Mouse (Mus musculus) gastrocnemius, adult 18-20 months (tissue): ENCODE data around the gene Fads1. TPM values are rescaled to one million over a fixed set of nuclear protein-coding genes. Genes with fewer than 3 reads are reported as not detected.

Source experiments
- DNase-seq: peaks from one replicate; pipeline ENCODE4 v3.0.0; 2021; ENCODE audit warnings: low spot score
- total RNA-seq, 2 experiments: library from RNA; stranded (reverse); gene quantifications; 2 replicates each; pipeline ENCODE4 v1.2.3; 2021

Fads1 gene
- total RNA-seq, 2 experiments from 2014 or later = 4.1 to 6.2 TPM

DNA sequence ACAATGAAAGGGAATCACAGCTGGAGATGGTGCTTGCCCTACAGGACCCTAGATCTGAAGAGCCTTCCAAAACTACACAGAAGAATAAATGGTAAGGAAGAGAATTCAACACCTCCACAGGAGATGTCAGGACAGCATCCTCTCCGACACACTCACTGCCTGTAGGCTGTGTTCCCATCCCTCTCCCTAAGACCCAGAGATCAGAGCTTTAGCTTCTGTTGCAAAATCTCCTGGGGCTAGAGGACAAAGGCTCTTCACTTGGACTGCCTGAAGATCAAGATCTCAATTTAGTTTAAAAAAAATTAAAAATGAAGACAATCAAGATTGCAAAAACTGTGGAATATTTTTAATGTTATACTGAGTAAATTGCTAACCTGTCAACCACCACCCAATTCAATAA is 6.2 kb upstream of the Fads1 start:
- DNase-seq = no peak

DNA sequence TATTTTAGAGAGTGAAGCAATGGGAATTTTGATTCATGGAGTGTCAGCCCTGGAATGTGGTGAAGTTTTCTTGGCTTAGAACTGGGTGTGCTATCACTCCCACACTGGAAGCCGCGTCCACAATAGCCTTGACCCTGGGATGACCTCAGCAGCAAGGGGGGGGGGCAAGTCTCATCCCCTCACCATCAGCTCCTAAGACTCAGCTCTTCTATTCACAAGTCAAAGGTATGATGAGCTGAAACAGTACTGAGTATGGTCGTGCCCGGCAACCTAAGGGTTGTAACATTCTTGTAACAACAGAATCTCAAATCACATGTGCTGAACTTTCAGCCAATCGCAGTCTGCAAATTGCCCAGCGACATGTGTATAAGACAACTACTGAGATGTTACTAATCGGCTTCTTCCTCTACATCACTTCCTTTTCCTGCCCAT is 5.7 kb upstream of the Fads1 start:
- DNase-seq = no peak

DNA sequence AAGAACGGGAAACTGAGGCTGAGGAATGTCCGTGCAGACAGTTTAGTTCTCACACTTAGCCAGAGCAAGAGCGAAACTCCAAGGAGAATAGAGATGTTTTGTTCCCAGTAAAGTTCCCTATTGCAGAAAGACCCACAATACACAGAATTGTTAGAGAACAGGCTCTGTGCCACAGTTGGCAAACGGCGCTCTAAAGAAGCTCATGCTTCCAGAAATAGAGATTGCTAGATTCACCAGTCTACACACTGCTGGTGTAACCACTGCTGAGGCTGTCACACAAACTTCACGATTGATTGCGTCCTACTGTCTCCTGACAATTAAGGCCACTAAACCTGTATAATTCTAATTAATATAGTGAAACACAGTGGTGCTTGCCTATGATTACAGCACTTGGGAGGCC is 1.5 kb upstream of the Fads1 start:
- no peak for DNase-seq

DNA sequence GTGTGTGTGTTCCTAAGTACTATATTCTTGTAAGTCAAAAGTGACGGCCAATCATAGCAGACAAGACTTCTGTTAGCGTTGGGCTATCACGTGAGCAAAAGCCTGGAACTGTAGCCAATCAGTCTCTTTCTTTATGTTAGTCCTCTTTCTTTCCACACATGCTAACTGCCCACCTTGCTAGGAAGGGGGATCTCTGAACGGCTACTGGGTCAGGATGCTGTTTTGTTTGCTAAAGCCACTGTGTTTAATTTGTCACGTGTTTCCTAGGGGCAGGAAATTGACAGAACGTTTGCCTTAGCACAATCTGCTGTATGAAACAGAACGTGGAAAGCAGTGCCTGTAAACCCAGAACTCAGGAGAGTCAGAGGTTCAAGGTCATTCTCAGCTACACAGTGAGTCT is 546 bp upstream of the Fads1 start:
- DNase-seq = no peak

DNA sequence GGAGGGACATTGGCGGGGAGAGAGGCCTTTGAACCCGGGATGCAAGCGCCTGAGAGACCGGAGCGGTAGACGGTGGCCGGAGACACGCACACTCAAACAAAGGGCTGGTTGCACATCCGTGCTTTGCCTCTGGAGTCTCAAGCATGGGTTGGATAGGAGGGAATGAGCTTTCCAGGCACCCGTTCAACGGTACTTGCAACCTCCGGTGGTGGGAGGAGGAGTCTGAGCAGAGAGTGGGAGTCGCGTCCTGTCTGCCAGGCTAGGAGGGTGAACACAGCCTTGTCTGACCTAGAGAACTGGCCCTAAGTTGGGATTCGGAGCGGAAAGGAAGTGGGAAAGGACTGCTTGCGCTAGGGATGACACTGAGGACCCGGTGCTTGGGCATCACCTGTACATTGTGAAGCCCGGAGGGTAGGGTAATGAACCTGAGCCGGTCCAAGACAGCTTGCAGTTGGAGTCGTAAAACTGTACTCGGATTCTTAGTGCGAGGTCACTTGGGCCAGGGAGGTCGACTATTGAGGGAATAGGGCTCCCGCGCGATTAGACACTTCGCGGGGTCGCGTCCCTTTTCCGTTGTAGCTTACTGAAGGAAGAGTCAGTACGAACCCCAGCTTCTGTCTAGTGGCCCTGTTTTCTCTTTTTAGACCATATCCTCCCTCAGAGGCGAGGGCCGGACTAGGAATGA is 753 bp downstream of the Fads1 start:
- peak; percentile 39 for DNase-seq

DNA sequence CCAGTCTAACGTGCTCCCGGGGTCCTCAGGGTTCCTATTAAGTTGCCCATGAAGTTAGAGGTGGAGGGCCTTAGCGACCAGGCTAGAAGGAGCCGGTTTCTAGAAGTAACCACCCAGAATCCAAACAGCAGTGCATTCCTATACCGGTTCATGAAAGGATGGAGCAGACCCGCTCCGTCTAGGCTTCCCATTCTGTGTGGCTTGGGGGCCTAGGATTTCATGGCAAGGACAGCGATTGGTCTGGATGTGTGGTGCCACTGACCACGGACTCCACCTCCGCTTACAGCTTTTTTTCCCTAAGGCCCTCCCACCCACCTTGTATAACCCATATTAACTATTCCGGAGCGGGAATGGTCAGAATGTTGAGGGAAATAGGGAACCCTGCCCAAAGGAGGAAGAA is 1.4 kb downstream of the Fads1 start:
- no peak for DNase-seq

DNA sequence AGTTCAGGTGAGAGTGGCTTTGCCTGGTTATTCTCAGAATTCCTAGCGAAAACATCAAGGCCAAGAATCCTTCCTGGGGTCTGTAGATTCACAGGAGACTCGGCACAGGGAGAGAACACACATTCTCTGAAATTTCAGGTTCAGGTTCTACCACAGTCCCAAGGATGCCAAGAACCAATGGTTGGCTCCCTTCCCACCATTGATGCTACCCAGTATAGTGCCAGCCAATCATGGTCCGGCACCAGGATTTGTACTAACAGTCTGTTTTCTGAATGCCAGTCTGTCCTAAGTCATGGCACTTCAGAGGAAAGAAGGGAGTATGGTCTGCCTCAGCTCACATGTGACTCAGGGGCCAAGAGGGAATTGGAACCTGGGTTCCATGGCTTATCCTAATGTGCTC is 3.2 kb downstream of the Fads1 start:
- DNase-seq = no peak

DNA sequence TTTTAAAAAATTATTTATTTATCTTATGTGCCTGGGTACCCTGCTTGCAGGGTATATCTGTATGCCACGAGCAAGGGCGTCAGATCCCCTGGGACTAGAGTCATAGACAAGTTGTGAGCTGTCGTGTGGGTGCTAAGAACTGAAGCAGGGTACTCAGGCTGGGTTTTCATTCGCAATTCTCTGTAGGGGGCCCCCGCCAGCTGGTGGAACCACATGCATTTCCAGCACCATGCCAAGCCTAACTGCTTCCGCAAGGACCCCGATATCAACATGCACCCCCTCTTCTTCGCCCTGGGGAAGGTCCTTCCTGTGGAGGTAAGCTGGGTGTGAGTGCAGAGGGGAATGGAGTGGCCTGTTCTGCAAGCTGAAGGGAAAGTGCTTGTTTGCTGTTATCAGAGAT is 3.9 kb downstream of the Fads1 start:
- DNase-seq = no peak

DNA sequence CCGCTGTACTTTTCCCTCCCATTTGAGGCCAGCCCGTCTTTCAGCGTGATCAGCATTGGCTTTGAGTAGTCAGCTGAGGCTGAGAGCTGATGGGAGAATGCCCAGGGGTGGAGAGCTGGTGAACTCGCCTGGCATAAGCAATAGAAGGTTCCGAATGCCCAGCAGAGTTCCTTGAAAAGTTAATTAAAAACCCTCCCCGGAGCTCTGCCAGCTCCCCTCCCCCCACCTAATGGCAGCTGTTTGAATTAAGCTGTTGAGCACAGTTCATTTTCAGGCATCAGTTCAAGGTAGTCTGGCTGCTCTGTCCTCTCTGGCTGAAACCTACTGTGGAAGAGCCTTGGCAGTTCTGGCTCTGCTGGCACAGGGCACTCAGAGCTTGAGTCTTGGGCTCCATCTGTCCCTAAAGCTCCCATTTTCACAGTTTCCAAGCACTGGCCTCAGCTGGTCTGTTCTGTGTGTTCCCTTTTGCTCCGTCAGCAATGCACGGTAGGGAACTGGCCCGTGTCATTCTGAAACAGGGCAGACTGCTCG is 5.7 kb downstream of the Fads1 start:
- peak; percentile 16 for DNase-seq

DNA sequence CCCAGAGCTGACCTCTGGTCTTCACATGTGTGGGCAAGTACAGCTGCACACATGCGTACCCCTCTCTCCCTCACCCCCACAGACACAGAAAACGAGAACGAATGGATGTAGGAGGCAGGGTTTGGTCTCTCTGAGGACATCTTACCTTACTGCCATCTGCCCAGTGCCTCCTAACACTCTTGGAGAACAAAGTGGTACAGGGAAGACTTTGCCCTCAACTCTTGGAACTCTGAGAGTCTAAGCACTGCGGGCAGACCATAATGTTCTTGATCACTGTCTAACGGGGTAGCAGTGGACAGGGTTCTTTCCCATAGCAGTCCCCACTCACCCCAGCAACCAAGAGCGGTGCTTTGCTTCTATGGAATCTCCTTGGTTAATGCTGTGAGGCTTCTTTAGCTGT is 6.3 kb downstream of the Fads1 start:
- no peak for DNase-seq

DNA sequence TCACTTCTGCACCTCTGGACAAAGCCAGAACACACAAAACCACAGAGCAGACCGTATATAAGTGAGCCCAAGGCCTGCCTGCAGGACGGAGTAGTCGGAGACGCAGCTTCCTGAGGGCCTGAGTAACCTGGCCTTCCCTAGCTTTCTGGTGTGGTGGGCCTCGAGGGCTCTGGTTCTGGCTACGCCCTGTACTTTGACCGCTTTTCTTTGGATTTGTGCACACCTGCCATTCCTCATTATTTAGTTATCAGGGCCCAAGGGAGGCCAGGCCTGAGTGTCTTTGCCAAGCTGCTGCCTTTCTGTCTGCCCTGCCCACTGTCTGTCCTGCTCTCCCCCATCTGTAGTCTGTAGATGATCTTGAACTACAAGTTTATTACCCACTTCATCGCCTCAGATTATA is 7.3 kb downstream of the Fads1 start:
- DNase-seq = no peak

DNA sequence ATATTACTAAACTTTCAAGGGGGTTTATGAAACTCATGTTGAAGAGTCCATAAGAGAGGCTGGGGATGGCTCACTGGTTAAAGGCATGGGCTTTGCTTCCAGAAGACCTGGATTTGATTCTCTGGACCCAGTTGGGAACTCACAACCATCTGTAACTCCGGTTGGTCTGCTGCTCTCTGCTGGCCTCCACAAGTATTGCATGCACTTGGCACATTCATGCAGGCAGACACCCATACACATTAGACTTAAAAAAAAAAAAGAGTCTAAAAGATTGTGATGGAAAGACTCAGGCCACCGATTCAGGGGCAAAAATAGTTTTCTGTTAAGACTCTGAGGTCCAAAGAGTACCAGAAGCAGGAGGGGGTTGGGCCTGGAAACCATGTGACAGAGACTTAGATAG is 8.1 kb downstream of the Fads1 start:
- peak; percentile 58 for DNase-seq

DNA sequence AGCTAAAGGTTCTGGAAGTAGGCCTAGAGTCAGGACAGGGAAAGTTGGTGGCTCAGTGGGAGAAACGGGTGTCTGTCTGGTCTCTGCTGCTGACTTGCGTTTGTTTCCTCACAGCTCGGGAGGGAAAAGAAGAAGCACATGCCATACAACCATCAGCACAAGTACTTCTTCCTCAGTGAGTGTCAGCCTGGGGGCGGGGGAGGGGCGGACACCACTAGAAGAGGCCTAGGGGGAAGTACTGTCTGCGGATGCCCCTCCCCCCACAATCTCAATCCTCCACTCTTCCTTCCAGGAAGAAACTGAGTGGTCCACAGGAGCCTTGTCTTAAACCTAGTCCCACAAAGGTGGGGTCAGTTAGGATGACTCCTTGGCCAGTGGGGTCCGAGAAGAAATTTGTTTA is 8.6 kb downstream of the Fads1 start:
- no peak for DNase-seq

DNA sequence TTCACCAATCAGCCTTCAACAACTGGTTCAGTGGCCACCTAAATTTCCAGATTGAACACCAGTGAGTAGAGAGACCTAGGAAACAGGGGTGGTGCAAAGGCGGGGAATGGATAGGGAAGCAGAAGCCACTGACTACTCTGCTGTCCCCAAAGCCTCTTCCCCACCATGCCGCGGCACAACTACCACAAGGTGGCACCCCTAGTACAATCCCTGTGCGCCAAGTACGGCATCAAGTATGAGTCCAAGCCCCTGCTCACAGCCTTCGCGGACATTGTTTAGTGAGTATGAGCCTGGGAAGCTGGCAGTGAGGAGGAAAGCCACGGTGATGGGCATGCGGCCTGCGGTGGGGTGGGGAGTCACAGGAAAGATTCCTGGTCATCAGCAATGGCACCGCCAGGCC is 11.6 kb downstream of the Fads1 start:
- no peak for DNase-seq

DNA sequence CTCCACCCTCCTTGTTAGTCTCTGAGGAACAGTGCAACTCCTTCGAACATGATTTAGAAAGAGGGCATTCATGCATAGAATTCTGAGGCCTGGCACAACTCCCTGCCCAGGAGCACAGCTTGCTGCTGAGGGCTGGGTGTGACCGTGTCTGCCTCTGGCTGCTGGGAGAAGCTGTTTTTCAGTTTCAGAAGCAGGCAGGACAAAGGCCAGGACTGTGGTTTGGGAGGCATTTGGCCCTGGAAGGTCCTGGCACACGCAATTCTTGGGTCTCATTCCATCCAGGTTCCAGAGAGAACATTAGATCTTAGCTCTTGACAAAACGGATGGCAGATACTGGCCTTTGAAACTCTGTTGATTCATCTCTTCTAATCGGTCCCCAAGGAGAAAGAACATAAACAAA is 12.6 kb downstream of the Fads1 start:
- no peak for DNase-seq

DNA sequence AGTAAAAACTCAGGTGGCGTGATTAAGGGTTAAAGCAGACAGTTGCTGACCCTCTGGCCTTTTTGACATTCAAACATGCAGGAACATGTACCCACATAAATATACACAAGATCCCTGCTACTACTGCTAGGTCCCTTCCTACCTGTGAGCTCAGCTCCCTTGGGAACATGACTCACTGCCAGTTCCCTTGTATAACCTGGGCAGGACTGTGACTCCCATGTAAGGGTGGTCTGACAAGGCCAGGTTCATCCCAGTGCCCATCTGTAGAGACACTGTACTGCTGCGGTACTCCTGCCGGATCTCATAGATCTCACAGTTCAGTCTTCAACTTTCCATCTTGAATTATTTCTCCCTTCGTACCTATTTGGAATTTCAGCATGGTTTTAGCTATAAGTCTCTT is 14.4 kb downstream of the Fads1 start:
- no peak for DNase-seq

DNA sequence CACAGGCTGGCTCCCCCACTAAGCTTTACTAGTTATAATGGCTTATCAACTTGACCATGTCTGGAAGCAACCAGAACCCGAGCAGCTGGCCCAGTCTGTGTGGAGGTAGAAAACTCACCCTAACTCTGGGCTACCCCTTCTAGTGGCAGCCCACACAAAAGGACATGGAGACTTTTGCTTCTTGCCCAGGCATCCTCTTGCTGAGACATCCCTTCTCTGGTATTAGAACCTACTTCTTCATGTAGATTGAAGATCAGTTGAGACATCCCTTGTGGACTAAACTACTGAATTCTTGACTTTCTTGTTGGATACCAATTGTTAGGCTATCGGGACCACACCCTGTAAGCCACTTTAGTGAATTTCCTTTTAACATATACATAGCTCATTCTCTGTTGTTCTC is 15.6 kb downstream of the Fads1 start:
- no peak for DNase-seq

DNA sequence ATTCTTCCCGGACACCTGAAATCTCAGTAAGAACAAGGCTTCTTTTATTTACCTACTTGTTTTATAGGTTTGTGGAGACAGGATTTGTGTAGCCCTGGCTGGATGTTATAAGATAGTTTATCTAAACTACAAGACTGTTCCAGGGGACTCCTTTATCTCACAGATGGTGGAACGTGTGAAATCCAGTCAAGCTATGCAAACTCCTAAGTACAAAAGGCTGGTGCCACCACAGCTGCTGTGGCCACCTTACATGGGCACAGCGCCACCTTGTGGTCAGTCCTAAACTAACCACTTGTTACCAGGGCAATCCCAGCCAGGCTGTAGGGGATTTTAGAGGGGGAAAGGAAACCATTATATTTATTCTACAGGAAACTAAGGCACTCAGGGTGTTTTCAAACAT is 16.0 kb downstream of the Fads1 start:
- DNase-seq = peak; percentile 75

DNA sequence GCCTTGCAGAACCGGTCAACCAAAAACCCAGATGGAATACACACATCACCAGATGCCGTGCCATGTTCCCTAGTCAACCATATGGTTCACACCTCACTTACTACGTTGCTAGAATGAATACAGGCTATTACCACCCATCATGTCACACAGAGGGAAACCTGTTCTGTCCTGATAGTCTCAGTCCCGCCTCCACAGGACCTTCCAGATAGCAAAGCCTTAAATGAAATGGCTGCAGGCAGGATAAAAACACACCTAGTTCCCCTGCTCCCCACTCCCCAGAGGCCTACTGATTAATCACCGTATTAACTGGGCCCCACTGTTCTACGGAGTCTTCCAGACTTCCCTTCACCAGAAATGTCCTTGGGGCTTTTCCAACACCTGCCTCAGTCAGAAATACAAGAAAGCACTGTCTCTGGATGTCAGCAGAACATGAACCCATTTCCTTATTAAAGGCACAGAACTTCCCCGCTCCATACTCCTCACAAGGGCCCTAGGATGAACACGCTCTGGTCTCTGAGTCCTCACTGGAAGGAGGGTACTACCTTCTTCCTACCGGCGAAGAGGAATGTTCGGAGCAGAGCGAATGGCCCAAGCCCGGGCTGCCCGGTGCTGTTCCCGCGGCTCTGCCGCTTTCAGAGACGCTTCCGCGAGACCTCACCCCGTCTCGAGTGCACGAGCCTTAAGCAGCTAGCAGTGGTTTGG is 20.6 kb downstream of the Fads1 start:
- DNase-seq = no peak

DNA sequence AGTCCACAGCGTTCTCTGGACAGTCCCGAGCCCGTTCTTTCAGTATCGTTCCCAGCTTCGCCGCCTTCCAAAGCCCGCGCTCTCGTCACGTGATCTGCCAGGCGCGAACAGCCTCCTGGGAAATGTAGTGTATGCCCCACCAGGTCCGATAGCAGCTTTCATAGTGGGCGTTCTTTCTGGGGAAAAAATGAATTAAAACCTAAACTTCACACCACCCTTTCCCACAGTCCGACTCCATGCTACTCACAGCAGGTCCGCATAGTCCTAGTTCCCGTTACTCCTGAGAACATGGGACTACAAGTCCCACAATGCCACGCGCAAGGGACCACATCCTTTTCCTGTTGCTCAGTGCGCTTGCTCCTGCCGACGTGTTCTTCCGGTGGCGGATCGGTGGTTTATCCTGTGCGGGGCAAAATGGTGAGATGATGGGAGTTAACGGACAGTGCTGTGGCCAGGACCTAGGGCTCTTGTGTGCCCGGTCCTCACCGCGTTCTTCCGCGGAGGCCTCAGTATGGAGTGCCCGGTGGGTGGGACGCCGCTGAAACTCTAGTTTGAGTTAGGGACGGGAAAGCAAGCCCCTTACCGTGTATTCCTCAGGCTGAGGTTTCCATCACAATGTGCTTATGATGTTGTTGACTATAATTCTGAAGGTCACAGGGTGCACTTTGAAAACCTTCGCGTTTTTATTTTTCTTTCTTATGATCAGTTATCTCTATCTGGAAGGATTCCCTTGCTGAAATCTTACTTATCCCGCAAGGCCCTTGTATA is 21.3 kb downstream of the Fads1 start, which contains the start of the genes Tmem258 and Fen1:
Gene Tmem258, plus strand, starts transcription at position 167 of the 768 bp plus-strand sequence.
Gene Fen1, minus strand, starts transcription at position 322 of the 768 bp plus-strand sequence.
- peak; percentile 91 for DNase-seq

DNA sequence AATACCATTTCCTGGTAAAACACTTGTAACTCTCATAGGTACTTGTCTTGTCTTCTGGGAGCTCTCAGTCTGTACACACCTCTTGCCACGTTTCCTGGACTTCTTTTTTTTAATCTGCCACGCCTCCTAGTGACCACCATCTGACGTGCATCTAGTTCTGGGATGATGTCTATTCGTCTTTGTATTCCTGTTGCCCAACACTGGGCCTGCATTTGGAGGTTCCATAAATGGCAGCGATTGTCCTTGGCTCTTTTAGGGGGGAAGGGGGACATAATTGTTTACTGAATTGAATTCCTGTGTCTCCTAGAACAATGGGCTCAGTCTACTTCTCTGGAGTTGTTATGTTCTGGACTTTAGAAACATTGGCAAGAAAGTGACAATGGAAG is 21.9 kb downstream of the Fads1 start:
- DNase-seq = peak; percentile 28

DNA sequence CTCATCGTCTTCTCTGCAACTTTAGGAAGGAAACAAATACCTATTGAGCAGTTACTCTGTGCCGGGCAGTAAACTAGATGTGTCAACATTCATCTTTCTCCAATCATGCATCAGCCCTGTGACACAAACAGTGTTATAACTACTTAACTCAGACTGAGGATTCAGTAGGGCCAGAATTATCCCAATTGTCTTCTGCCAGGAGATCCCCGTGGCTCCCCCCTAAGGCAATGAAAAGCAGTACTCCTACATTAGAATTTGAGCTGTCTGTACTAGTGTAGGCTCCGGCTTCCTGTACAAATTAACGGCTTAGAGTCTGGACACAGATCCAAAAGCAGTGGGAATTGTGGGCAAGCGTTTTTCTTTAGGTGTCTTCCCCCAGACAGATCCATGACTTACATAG is 22.4 kb downstream of the Fads1 start:
- no peak for DNase-seq
